Mouse (Mus musculus): ENCODE results near the gene Cox15. TPM values are rescaled to one million over a fixed set of nuclear protein-coding genes. Genes with fewer than 3 reads are reported as not detected.

Gene Cox15
- total RNA-seq, 2 experiments from 2014 or later: 26.0 to 32.6 TPM

Other genes starting within 250 kb of the Cox15 start
- 100 to 1,000 TPM; 223 to 303 TPM for gene Got1, start 228.4 kb downstream of the Cox15 start, total RNA-seq (2021)
- gene Nkx2-3, start 140.7 kb downstream of the Cox15 start, total RNA-seq (2021): not detected
- 10 to 100 TPM; 17.0 to 18.8 TPM for gene Slc25a28, start 78.1 kb downstream of the Cox15 start, total RNA-seq (2021)
- gene Entpd7, start 63.3 kb downstream of the Cox15 start, total RNA-seq (2021): 1 to 10 TPM; 2.7 to 3.3 TPM
- 10 to 100 TPM; 10.6 to 12.5 TPM for gene Cutc, start within 50 bp of the Cox15 start, total RNA-seq (2021)
- not detected for gene Abcc2, start 29.2 kb upstream of the Cox15 start, total RNA-seq (2021)
- gene Dnmbp, start 187.2 kb upstream of the Cox15 start, total RNA-seq (2021): 10 to 100 TPM in 1 of 2 experiments, 1 to 10 TPM in 1; 8.4 to 11.8 TPM
- not detected for gene Cpn1, start 233.6 kb upstream of the Cox15 start, total RNA-seq (2021)